Mouse (Mus musculus): Measurements from ENCODE around the gene Lrrc20. TPM values are rescaled to one million over a fixed set of nuclear protein-coding genes. Genes with fewer than 3 reads are reported as not detected.

Gene Lrrc20
- polyA plus RNA-seq, 1 experiment from 2014 or later: 12.0 TPM

- no peaks in the 10 kb centered on the region for H3K27me3 ChIP-seq (replicated peaks; ENCODE audit: control insufficient read depth, insufficient read depth, low read length)
- WGBS: 71% methylated on average over 3 of the region's 3 CpGs
- H3K9me3 ChIP-seq (ENCODE audit: control insufficient read depth, low read length): no peaks in the 10 kb centered on the region
- H3K4me3 ChIP-seq (ENCODE audit: low read depth, low read length): no peak overlapping the region
- no peak overlapping the region for H3K27ac ChIP-seq (ENCODE audit: low read depth, low read length)
- no peak overlapping the region for H3K4me2 ChIP-seq
- ATAC-seq (replicated peaks; ENCODE audit: low FRiP score) (no peak), DNase-seq (ENCODE audit: low spot score) (no peak)
- H3K36me3 ChIP-seq (ENCODE audit: control insufficient read depth, insufficient read depth, low read length): no peaks in the 10 kb centered on the region
- H3K4me1 ChIP-seq (replicated peaks; ENCODE audit: control insufficient read depth, insufficient read depth, low read length): no peaks in the 10 kb centered on the region
- no peak overlapping the region for H3K9ac ChIP-seq (ENCODE audit: low read depth, low read length)
Observed at GRCm38 (mm10) chr10:61457182-61457581, 18.4 kb upstream of the Lrrc20 start.

- no peaks in the 10 kb centered on the region for H3K27me3 ChIP-seq (replicated peaks; ENCODE audit: control insufficient read depth, insufficient read depth, low read length)
Observed at GRCm38 (mm10) chr10:61465009-61465408, 10.6 kb upstream of the Lrrc20 start.

GRCm38 (mm10) chr10:61466242-61466641, 9.4 kb upstream of the Lrrc20 start:
- WGBS: 53% methylated on average over 8 of the region's 8 CpGs
- Histone ChIP-seq H3K9me3 (ENCODE audit: control insufficient read depth, low read length) (no peaks in the 10 kb centered on the region), H3K27ac (ENCODE audit: low read depth, low read length) (no peak overlapping the region), H3K9ac (ENCODE audit: low read depth, low read length) (no peak overlapping the region), H3K4me2 (0 out of 2 replicates have a peak overlapping the region, but pooled peaks have one; percentile 34), H3K4me3 (ENCODE audit: low read depth, low read length) (no peak overlapping the region), H3K4me1 (replicated peaks; ENCODE audit: control insufficient read depth, insufficient read depth, low read length) (0 out of 2 replicates have a peak, but pooled peaks cover 6% of the 10 kb centered on the region), H3K27me3 (replicated peaks; ENCODE audit: control insufficient read depth, insufficient read depth, low read length) (no peaks in the 10 kb centered on the region), H3K36me3 (ENCODE audit: control insufficient read depth, insufficient read depth, low read length) (no peaks in the 10 kb centered on the region)
- DNase-seq (ENCODE audit: low spot score) (no peak), ATAC-seq (replicated peaks; ENCODE audit: low FRiP score) (0 out of 2 replicates have a peak, but pooled peaks have one; percentile 26)

More at GRCm38 (mm10) chr10:61465009-61465408, 10.6 kb upstream of the Lrrc20 start:
- ATAC-seq (replicated peaks; ENCODE audit: low FRiP score): peak; percentile 59; the same call in 1 of the 2 replicates
- 64% methylated on average over 4 of the region's 4 CpGs for WGBS
- Histone ChIP-seq H3K36me3 (ENCODE audit: control insufficient read depth, insufficient read depth, low read length) (no peaks in the 10 kb centered on the region), H3K9me3 (ENCODE audit: control insufficient read depth, low read length) (no peaks in the 10 kb centered on the region), H3K9ac (ENCODE audit: low read depth, low read length) (no peak overlapping the region), H3K4me3 (ENCODE audit: low read depth, low read length) (no peak overlapping the region), H3K4me2 (no peak overlapping the region), H3K27ac (ENCODE audit: low read depth, low read length) (no peak overlapping the region), H3K4me1 (replicated peaks; ENCODE audit: control insufficient read depth, insufficient read depth, low read length) (0 out of 2 replicates have a peak, but pooled peaks cover 6% of the 10 kb centered on the region)
- no peak for DNase-seq (ENCODE audit: low spot score)

- H3K27me3 ChIP-seq (replicated peaks; ENCODE audit: control insufficient read depth, insufficient read depth, low read length): no peaks in the 10 kb centered on the region
- DNase-seq (ENCODE audit: low spot score) (no peak), ATAC-seq (replicated peaks; ENCODE audit: low FRiP score) (peak; percentile 51; the same call in 1 of the 2 replicates)
- H3K27ac ChIP-seq (ENCODE audit: low read depth, low read length): no peak overlapping the region
- H3K4me2 ChIP-seq: no peak overlapping the region
- no peaks in the 10 kb centered on the region for H3K9me3 ChIP-seq (ENCODE audit: control insufficient read depth, low read length)
- H3K4me1 ChIP-seq (replicated peaks; ENCODE audit: control insufficient read depth, insufficient read depth, low read length): 0 out of 2 replicates have a peak, but pooled peaks cover 6% of the 10 kb centered on the region
- H3K4me3 ChIP-seq (ENCODE audit: low read depth, low read length): no peak overlapping the region
- no peak overlapping the region for H3K9ac ChIP-seq (ENCODE audit: low read depth, low read length)
- 28% methylated on average over 5 of the region's 5 CpGs for WGBS
- H3K36me3 ChIP-seq (ENCODE audit: control insufficient read depth, insufficient read depth, low read length): no peaks in the 10 kb centered on the region
Observed at GRCm38 (mm10) chr10:61466873-61467272, 8.7 kb upstream of the Lrrc20 start.

GRCm38 (mm10) chr10:61468900-61469299, 6.7 kb upstream of the Lrrc20 start:
- WGBS: 59% methylated on average over 7 of the region's 7 CpGs

GRCm38 (mm10) chr10:61473640-61474039, 2.0 kb upstream of the Lrrc20 start:
- no peak for DNase-seq (ENCODE audit: low spot score)
- Histone ChIP-seq H3K9ac (ENCODE audit: low read depth, low read length) (no peak overlapping the region), H3K4me3 (ENCODE audit: low read depth, low read length) (no peak overlapping the region), H3K27me3 (replicated peaks; ENCODE audit: control insufficient read depth, insufficient read depth, low read length) (no peaks in the 10 kb centered on the region), H3K4me2 (no peak overlapping the region), H3K27ac (ENCODE audit: low read depth, low read length) (no peak overlapping the region), H3K4me1 (replicated peaks; ENCODE audit: control insufficient read depth, insufficient read depth, low read length) (peaks cover 6% of the 10 kb centered on the region; the same call in 1 of the 2 replicates), H3K36me3 (ENCODE audit: control insufficient read depth, insufficient read depth, low read length) (no peaks in the 10 kb centered on the region), H3K9me3 (ENCODE audit: control insufficient read depth, low read length) (no peaks in the 10 kb centered on the region)
- ATAC-seq (replicated peaks; ENCODE audit: low FRiP score): no peak
- 76% methylated on average over 3 of the region's 3 CpGs for WGBS

More at GRCm38 (mm10) chr10:61468900-61469299, 6.7 kb upstream of the Lrrc20 start:
- Histone ChIP-seq H3K9me3 (ENCODE audit: control insufficient read depth, low read length) (no peaks in the 10 kb centered on the region), H3K4me1 (replicated peaks; ENCODE audit: control insufficient read depth, insufficient read depth, low read length) (0 out of 2 replicates have a peak, but pooled peaks cover 6% of the 10 kb centered on the region), H3K9ac (ENCODE audit: low read depth, low read length) (no peak overlapping the region), H3K27me3 (replicated peaks; ENCODE audit: control insufficient read depth, insufficient read depth, low read length) (no peaks in the 10 kb centered on the region), H3K4me3 (ENCODE audit: low read depth, low read length) (no peak overlapping the region), H3K4me2 (no peak overlapping the region), H3K27ac (ENCODE audit: low read depth, low read length) (no peak overlapping the region), H3K36me3 (ENCODE audit: control insufficient read depth, insufficient read depth, low read length) (no peaks in the 10 kb centered on the region)
- no peak for ATAC-seq (replicated peaks; ENCODE audit: low FRiP score)
- DNase-seq (ENCODE audit: low spot score): no peak

GRCm38 (mm10) chr10:61474344-61474743, 1.3 kb upstream of the Lrrc20 start:
- H3K4me3 ChIP-seq (ENCODE audit: low read depth, low read length): no peak overlapping the region
- no peak overlapping the region for H3K9ac ChIP-seq (ENCODE audit: low read depth, low read length)
- no peak overlapping the region for H3K27ac ChIP-seq (ENCODE audit: low read depth, low read length)
- no peak overlapping the region for H3K4me2 ChIP-seq
- no peaks in the 10 kb centered on the region for H3K36me3 ChIP-seq (ENCODE audit: control insufficient read depth, insufficient read depth, low read length)
- 50% methylated on average over 1 of the region's 1 CpGs for WGBS
- no peaks in the 10 kb centered on the region for H3K27me3 ChIP-seq (replicated peaks; ENCODE audit: control insufficient read depth, insufficient read depth, low read length)
- H3K9me3 ChIP-seq (ENCODE audit: control insufficient read depth, low read length): no peaks in the 10 kb centered on the region
- ATAC-seq (replicated peaks; ENCODE audit: low FRiP score) (no peak), DNase-seq (ENCODE audit: low spot score) (no peak)
- H3K4me1 ChIP-seq (replicated peaks; ENCODE audit: control insufficient read depth, insufficient read depth, low read length): peaks cover 6% of the 10 kb centered on the region; the same call in 1 of the 2 replicates

- Histone ChIP-seq H3K4me2 (peak overlapping the region; percentile 94), H3K9me3 (ENCODE audit: control insufficient read depth, low read length) (no peaks in the 10 kb centered on the region), H3K36me3 (ENCODE audit: control insufficient read depth, insufficient read depth, low read length) (no peaks in the 10 kb centered on the region), H3K4me1 (replicated peaks; ENCODE audit: control insufficient read depth, insufficient read depth, low read length) (peaks cover 6% of the 10 kb centered on the region; the same call in 1 of the 2 replicates), H3K4me3 (ENCODE audit: low read depth, low read length) (peak overlapping the region; percentile 73), H3K27ac (ENCODE audit: low read depth, low read length) (peak overlapping the region; percentile 77; the same call in 1 of the 2 replicates), H3K27me3 (replicated peaks; ENCODE audit: control insufficient read depth, insufficient read depth, low read length) (no peaks in the 10 kb centered on the region), H3K9ac (ENCODE audit: low read depth, low read length) (peak overlapping the region; percentile 83)
- ATAC-seq (replicated peaks; ENCODE audit: low FRiP score) (no peak), DNase-seq (ENCODE audit: low spot score) (no peak)
- WGBS: 1% methylated on average over 15 of the region's 15 CpGs
Observed at GRCm38 (mm10) chr10:61476440-61477165, 1.0 kb downstream of the Lrrc20 start.

GRCm38 (mm10) chr10:61479461-61479860, 3.9 kb downstream of the Lrrc20 start:
- Histone ChIP-seq H3K9ac (ENCODE audit: low read depth, low read length) (no peak overlapping the region), H3K9me3 (ENCODE audit: control insufficient read depth, low read length) (no peaks in the 10 kb centered on the region), H3K4me2 (no peak overlapping the region), H3K27me3 (replicated peaks; ENCODE audit: control insufficient read depth, insufficient read depth, low read length) (no peaks in the 10 kb centered on the region), H3K4me1 (replicated peaks; ENCODE audit: control insufficient read depth, insufficient read depth, low read length) (peaks cover 6% of the 10 kb centered on the region; the same call in 1 of the 2 replicates), H3K27ac (ENCODE audit: low read depth, low read length) (no peak overlapping the region), H3K36me3 (ENCODE audit: control insufficient read depth, insufficient read depth, low read length) (no peaks in the 10 kb centered on the region), H3K4me3 (ENCODE audit: low read depth, low read length) (no peak overlapping the region)
- no peak for ATAC-seq (replicated peaks; ENCODE audit: low FRiP score)
- 89% methylated on average over 10 of the region's 10 CpGs for WGBS
- DNase-seq (ENCODE audit: low spot score): no peak
